Mouse (Mus musculus) ES-Bruce4 (cell line): Measurements from ENCODE around the gene Bcl2.

Experiments
- CTCF ChIP-seq: IDR thresholded peaks from one replicate; pipeline ENCODE4 v1.8.1; 2011; ENCODE audit warnings: low read depth, low read length
- POLR2A ChIP-seq: IDR thresholded peaks from one replicate; pipeline ENCODE4 v1.8.1; 2011; ENCODE audit warnings: low read length; ENCODE audit not compliant: insufficient read depth

- TF ChIP-seq CTCF (no peak), POLR2A (no peak)
Measured at GRCm38 (mm10) chr1:106497999-106498398, 216.1 kb downstream of the Bcl2 start.
